Mouse (Mus musculus): ENCODE data around the gene Cavin2.

DNA sequence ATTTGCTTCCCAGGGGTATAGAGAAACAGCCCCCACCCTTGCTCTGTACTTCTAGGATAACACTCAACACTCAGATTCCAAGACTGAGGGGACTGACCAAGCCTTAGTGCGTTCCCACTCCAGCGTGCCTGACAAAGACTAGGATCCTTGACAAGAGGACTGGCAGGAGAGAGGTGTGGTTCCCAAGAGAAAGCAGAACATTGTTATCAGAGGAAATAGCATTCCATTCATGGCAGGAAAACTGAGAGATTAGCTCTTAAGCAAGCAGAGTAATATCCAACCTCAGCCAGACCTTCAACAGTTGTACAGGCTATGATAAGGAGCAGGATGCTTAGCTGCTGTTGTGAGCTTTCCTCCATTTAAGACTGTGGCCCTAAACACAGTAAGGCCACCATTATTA lies 23.0 kb upstream of the Cavin2 start:
- TF ChIP-seq CTCF (IDR thresholded peaks at IDR 0.05; ENCODE audit: extremely low read depth, insufficient read depth, insufficient read length, insufficient replicate concordance) (no peak), POLR2A (IDR thresholded peaks at IDR 0.05; ENCODE audit: low read depth, low read length) (no peak)

Measured in spleen, adult 2 months (tissue).